Mouse (Mus musculus) macrophage (primary cell): ENCODE data around the gene Lypla2. TPM values are rescaled to one million over a fixed set of nuclear protein-coding genes. Genes with fewer than 3 reads are reported as not detected.

Source experiments
- H3K27ac ChIP-seq: fragments of 350-480 bp; formaldehyde crosslinking; 2 replicates; pipeline ENCODE4 v1.9.0; 2021
- H3K36me3 ChIP-seq: fragments of 350-480 bp; formaldehyde crosslinking; 2 replicates; pipeline ENCODE4 v1.9.0; 2021; ENCODE audit errors: inconsistent target
- H3K4me3 ChIP-seq: fragments of 350-480 bp; formaldehyde crosslinking; 2 replicates; pipeline ENCODE4 v1.9.0; 2021; ENCODE audit errors: inconsistent target
- H3K79me2 ChIP-seq: fragments of 350-480 bp; formaldehyde crosslinking; 2 replicates; pipeline ENCODE4 v1.9.0; 2021; ENCODE audit errors: inconsistent target
- WGBS: methylation state at CpG from one replicate; pipeline ENCODE4 v1.1.7; 2026; ENCODE audit warnings: inconsistent platforms; ENCODE audit not compliant: missing documents; 5-methylcytosine and 5-hydroxymethylcytosine counted together
- polyA plus RNA-seq: library from polyadenylated mRNA; stranded (reverse); fragments of 250-400 nt; gene quantifications from 3 replicates; pipeline ENCODE4 v1.2.4, GENCODE M21; 2018; ENCODE audit warnings: inconsistent platforms

Lypla2 gene
- polyA plus RNA-seq, 1 experiment from 2014 or later: 41.4 TPM

GRCm38 (mm10) chr4:135966283-135966682 lies 6.1 kb downstream of the Lypla2 start:
- 95% methylated on average over 16 of the region's 16 CpGs for whole genome bisulfite sequencing
- Histone ChIP-seq H3K27ac (no peak overlapping the region), H3K4me3 (no peak overlapping the region), H3K36me3 (peaks cover 25% of the 10 kb centered on the region), H3K79me2 (peaks cover 11% of the 10 kb centered on the region)

- peaks cover 32% of the 10 kb centered on the region for H3K36me3 ChIP-seq
- peak overlapping the region; percentile 88; the same call in 1 of the 2 replicates for H3K4me3 ChIP-seq
- peak overlapping the region; percentile 73 for H3K27ac ChIP-seq
- H3K79me2 ChIP-seq: no peaks in the 10 kb centered on the region; the same call in 1 of the 2 replicates
- WGBS: 84% methylated on average over 8 of the region's 9 CpGs
Measured at GRCm38 (mm10) chr4:135965113-135965512, 7.3 kb downstream of the Lypla2 start.

DNA sequence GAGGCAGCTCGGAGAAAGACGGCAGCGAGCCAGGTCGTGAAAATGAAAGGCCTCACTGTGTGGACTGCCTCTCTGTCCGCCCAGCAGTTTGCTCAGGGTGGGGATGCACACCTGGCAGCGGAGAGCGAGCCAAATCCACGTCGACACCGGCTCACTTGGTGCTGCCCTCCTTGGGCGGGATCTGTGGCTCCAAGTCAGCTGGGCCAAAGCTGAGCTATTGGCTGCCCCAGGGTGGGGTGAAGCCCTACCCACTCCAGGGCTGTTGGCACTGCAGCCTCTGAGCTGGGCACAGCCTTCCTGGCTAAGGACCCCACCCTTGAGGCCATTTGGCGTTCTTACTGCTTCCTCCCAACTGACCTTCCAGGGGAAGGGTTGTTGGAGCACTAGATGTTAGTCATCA lies 8.0 kb downstream of the Lypla2 start:
- Histone ChIP-seq H3K36me3 (peaks cover 32% of the 10 kb centered on the region), H3K27ac (peak overlapping the region; percentile 73), H3K79me2 (no peaks in the 10 kb centered on the region), H3K4me3 (peak overlapping the region; percentile 88)
- WGBS: 5% methylated on average over 12 of the region's 12 CpGs

DNA sequence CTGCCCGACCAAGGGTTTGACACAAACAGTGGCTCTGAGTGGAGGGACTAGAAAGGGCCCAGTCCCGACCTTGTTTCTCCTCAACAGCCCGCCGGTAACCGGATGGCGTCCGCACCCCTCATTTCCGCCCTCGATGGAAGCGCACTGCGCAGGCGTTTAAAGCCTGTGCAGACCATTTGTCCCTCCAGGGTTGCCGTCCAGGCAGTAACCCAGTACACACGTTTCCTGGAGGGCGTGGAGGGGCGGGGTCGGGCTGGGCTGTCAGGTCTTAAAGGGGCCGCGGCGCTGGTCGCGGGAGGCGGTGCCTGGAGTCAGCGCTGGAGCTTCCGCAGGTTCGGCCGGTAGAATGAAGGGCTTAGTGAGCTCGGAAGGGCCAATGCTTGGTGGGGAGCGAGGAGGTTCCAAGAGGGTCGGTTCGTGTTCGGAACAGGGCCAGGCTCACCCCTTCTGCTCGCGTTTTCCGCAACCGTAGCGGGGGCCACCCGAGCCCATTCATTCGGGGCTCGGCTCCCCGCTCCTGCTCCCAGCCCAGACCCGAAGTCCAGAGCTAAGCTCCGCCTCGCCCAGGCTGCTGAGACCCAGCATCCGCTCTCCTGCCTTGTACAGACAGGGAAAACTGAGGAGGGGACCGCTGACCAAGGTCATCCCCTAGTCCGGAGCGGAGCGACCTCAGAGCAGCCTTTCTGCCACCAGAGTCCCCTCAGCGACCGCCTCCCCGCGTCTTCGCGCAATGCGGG lies 8.8 kb downstream of the Lypla2 start, which contains the start of gene Gale:
Gale (plus strand) TSS at position 271 of the 737 bp plus-strand sequence.
- peak within 1 kb of the TSS; percentile 88 for H3K4me3 ChIP-seq
- no peaks in the 10 kb centered on the region for H3K79me2 ChIP-seq
- under 1% methylated on average over 55 of the region's 56 CpGs for WGBS
- H3K36me3 ChIP-seq: peaks cover 32% of the 10 kb centered on the region
- H3K27ac ChIP-seq: peak within 1 kb of the TSS; percentile 84

- no peaks in the 10 kb centered on the region for H3K79me2 ChIP-seq
- H3K4me3 ChIP-seq: peak overlapping the region; percentile 88
- H3K36me3 ChIP-seq: peaks cover 39% of the 10 kb centered on the region
Measured at GRCm38 (mm10) chr4:135962946-135963345, 9.5 kb downstream of the Lypla2 start.

GRCm38 (mm10) chr4:135962198-135962597 lies 10.2 kb downstream of the Lypla2 start:
- 89% methylated on average over 5 of the region's 7 CpGs for WGBS
- Histone ChIP-seq H3K4me3 (no peak overlapping the region), H3K36me3 (peaks cover 47% of the 10 kb centered on the region), H3K79me2 (no peaks in the 10 kb centered on the region), H3K27ac (no peak overlapping the region)

More at GRCm38 (mm10) chr4:135962946-135963345, 9.5 kb downstream of the Lypla2 start:
- WGBS: 2% methylated on average over 13 of the region's 15 CpGs
- H3K27ac ChIP-seq: peak overlapping the region; percentile 84

- Histone ChIP-seq H3K27ac (no peak overlapping the region), H3K79me2 (no peaks in the 10 kb centered on the region; the same call in 1 of the 2 replicates), H3K4me3 (no peak overlapping the region), H3K36me3 (peaks cover 48% of the 10 kb centered on the region)
- 94% methylated on average over 5 of the region's 5 CpGs for WGBS
Measured at GRCm38 (mm10) chr4:135961709-135962108, 10.7 kb downstream of the Lypla2 start.

GRCm38 (mm10) chr4:135960717-135961116 lies 11.7 kb downstream of the Lypla2 start:
- Histone ChIP-seq H3K27ac (no peak overlapping the region), H3K4me3 (no peak overlapping the region), H3K79me2 (peaks cover 1% of the 10 kb centered on the region; the same call in 1 of the 2 replicates), H3K36me3 (peaks cover 56% of the 10 kb centered on the region)
- WGBS: 47% methylated on average over 4 of the region's 5 CpGs

DNA sequence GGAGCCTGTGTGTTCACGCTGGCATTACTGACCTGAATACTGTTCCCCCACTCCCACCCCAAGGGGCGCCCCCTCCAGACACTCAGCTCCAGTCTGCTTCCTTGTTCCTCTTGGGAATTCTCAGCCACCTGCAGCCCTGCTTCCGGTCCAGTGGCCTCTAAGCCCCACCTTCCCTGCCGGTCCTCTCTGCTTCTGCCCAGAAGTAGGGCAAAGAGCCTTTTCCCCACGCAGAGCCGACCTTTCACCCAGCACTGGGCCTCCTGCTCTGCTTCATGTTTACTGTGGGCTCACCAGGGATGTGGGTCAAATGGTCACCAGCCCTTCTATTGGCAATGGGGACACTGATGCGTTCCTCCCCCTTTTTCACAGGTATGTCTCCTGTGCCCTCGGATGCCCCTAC lies 14.1 kb downstream of the Lypla2 start:
- 95% methylated on average over 8 of the region's 8 CpGs for WGBS
- Histone ChIP-seq H3K4me3 (no peak overlapping the region), H3K36me3 (peaks cover 72% of the 10 kb centered on the region), H3K27ac (no peak overlapping the region), H3K79me2 (peaks cover 15% of the 10 kb centered on the region; the same call in 1 of the 2 replicates)

- Histone ChIP-seq H3K36me3 (peaks cover 84% of the 10 kb centered on the region), H3K79me2 (peaks cover 37% of the 10 kb centered on the region), H3K4me3 (no peak overlapping the region), H3K27ac (no peak overlapping the region)
- WGBS: 97% methylated on average over 9 of the region's 9 CpGs
Measured at GRCm38 (mm10) chr4:135955886-135956285, 16.5 kb downstream of the Lypla2 start.

DNA sequence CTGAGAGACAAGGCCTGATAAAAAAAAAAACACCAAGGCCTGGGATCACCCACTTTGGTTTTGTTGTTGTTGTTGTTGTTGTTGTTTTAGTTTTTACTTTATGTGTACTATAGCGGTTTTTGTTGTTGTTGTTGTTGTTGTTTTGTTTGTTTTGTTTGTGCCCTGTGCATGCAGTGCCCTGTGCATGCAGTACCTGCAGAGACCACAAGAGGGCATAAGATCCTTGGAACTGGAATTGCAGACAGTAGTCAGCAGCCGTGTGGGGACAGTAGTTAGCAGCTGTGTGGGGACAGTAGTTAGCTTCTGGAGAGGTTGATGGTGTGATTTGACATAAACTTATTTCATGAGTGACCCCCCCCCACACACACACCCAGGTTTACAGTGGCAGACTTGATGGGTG lies 18.2 kb downstream of the Lypla2 start:
- no peak overlapping the region for H3K4me3 ChIP-seq
- H3K36me3 ChIP-seq: peaks cover 78% of the 10 kb centered on the region
- 45% methylated on average over 2 of the region's 2 CpGs for whole genome bisulfite sequencing
- H3K27ac ChIP-seq: no peak overlapping the region
- peaks cover 53% of the 10 kb centered on the region for H3K79me2 ChIP-seq

DNA sequence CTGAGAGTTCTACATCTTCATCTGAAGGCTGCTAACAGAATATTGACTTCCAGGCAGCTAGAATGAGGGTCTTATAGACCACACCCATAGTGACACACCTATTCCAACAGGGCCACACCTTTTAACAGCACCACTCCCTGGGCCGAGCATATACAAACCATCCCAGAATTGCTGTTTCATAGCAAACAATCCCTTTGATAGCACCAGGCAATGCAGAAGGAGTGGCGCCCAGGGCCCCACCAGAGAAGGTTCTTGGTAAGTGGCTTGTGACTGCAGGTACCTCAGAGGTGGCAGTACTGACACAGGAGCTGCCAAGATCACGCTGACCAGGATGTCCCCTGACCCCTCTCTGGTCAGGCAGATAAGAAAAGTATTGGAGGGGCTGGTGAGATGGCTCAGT lies 19.2 kb downstream of the Lypla2 start:
- H3K79me2 ChIP-seq: peaks cover 64% of the 10 kb centered on the region
- 96% methylated on average over 3 of the region's 3 CpGs for WGBS
- no peak overlapping the region for H3K27ac ChIP-seq
- no peak overlapping the region for H3K4me3 ChIP-seq
- peaks cover 71% of the 10 kb centered on the region for H3K36me3 ChIP-seq

DNA sequence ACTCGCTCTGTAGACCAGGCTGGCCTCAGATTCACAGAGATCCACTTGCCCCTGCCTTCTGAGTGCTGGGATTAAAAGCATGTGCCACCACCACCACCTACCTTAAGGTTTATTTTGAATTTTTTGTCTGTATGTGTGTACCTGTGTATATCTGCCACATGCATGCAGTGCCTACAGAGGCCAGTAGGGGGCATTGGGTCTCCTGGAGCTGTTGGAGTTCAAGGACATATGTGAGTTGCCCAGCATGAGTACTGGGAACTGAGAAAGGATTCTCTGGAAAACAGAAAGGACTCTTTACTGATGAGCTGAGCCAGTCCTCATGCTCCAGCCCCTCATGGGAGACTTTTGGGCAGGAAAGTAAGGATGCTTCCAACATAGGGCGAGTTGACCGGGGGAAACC lies 20.9 kb downstream of the Lypla2 start:
- Histone ChIP-seq H3K27ac (no peak overlapping the region), H3K4me3 (no peak overlapping the region), H3K79me2 (peaks cover 81% of the 10 kb centered on the region), H3K36me3 (peaks cover 57% of the 10 kb centered on the region)
- WGBS: 93% methylated on average over 3 of the region's 3 CpGs

DNA sequence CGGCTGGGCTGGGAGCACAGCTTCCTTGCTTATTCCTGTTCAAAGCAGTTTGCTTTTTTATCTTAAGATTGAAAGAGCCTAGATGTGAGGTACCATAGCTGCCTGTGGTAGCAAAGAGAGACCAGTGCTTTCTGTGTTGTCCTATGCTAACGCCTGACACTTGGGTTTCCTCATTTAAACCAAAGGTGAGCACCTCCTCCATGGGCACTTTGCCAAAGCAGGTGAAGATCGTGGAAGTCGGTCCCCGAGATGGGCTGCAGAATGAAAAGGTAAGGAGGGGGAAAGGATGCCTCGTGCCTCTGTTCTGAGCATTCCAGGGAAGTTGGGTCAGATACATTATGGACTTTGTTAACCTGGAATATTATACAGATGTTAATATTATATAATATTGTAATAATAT lies 22.1 kb downstream of the Lypla2 start:
- Histone ChIP-seq H3K36me3 (peaks cover 48% of the 10 kb centered on the region), H3K27ac (no peak overlapping the region), H3K79me2 (peaks cover 79% of the 10 kb centered on the region), H3K4me3 (no peak overlapping the region)
- WGBS: 94% methylated on average over 6 of the region's 6 CpGs

- H3K4me3 ChIP-seq: no peak overlapping the region
- H3K79me2 ChIP-seq: peaks cover 75% of the 10 kb centered on the region
- no peak overlapping the region for H3K27ac ChIP-seq
- peaks cover 45% of the 10 kb centered on the region for H3K36me3 ChIP-seq
- WGBS: 74% methylated on average over 5 of the region's 6 CpGs
Measured at GRCm38 (mm10) chr4:135949911-135950310, 22.5 kb downstream of the Lypla2 start.
